ENCODE assay signal across 22 mouse cellular contexts in the genomic region with DNA sequence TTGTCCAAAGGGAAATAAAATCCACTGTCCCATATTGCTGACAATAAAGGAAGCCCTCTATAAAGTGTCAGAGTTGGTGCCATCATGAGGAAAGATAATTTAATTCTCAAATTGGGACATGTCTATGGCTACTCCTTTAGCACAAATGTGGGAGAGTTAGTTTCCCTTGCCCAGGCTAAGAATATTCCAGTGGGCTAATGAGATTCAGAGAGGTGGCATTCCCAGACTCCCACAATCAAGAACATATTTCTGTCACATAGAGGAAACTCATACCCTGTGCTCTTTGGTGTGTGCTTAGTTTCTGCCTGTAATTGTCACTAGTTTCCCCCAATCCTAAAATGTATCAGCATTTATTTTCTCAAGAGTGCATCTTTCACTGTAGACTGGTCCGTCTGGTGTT.
A peak's percentile ranks its signal among the peaks of the same experiment; 100 is the strongest.
DNase-seq lines count a peak whose midpoint lies in the region; ATAC-seq and TF ChIP-seq lines count a peak whose summit lies in the region.
"Had no signal": no experiment of that assay in that cellular context is flagged by ENCODE, and none has a peak within 500 bp of the region (broad histone marks: within the 10 kb centered on the region; RNA-seq: fewer than 3 reads in every experiment).

No protein-coding gene starts in this region.

- H3K27me3 ChIP-seq in hindbrain, embryonic 15.5 days = no peaks in the 10 kb centered on the region
- H3K27me3 ChIP-seq in hindbrain, postnatal 0 days (ENCODE audit: insufficient read depth, low read length) = no peaks in the 10 kb centered on the region
- no peaks in the 10 kb centered on the region for H3K27me3 ChIP-seq in neural tube, embryonic 13.5 days
- H3K27me3 ChIP-seq: embryonic facial prominence, embryonic 13.5 days; forebrain, embryonic 12.5 days; forebrain, embryonic 15.5 days; heart, embryonic 12.5 days; heart, embryonic 15.5 days had no signal

- no peak for DNase-seq in frontal cortex, postnatal 14 days (ENCODE audit: low spot score in 2 of 2)
- DNase-seq in hindbrain, postnatal 0 days (ENCODE audit: low spot score) = no peak
- DNase-seq in neural tube, embryonic 10.5 days (ENCODE audit: extremely low spot score, low spot score) = no peak
- DNase-seq in urinary bladder, postnatal 36 days (ENCODE audit: low spot score in 2 of 2) = no peak
- DNase-seq: adrenal gland, adult 2 months; adrenal gland, postnatal 14 days; embryo, embryonic 11 days; gastrocnemius, postnatal 25 days; heart, adult 18-20 months; heart, postnatal 10 days; heart, postnatal 36 days had no signal

- no peaks in the 10 kb centered on the region for H3K9me3 ChIP-seq in hindbrain, embryonic 15.5 days
- H3K9me3 ChIP-seq in hindbrain, postnatal 0 days (ENCODE audit: low read length) = no peaks in the 10 kb centered on the region
- H3K9me3 ChIP-seq in neural tube, embryonic 13.5 days = no peaks in the 10 kb centered on the region
- H3K9me3 ChIP-seq: embryonic facial prominence, embryonic 10.5 days; embryonic facial prominence, embryonic 13.5 days; forebrain, embryonic 12.5 days; forebrain, embryonic 15.5 days; heart, embryonic 12.5 days; heart, embryonic 15.5 days had no signal

- WGBS in hindbrain, embryonic 15.5 days = 68% methylated on average over 1 of the region's 1 CpGs
- 51% methylated on average over 1 of the region's 1 CpGs for WGBS in hindbrain, postnatal 0 days
- 58% methylated on average over 1 of the region's 1 CpGs for WGBS in neural tube, embryonic 13.5 days

- no peak overlapping the region for H3K4me2 ChIP-seq in hindbrain, embryonic 15.5 days
- H3K4me2 ChIP-seq in hindbrain, postnatal 0 days (ENCODE audit: low read depth, low read length) = no peak overlapping the region
- H3K4me2 ChIP-seq in neural tube, embryonic 13.5 days = no peak overlapping the region
- H3K4me2 ChIP-seq: embryonic facial prominence, embryonic 13.5 days; forebrain, embryonic 12.5 days; forebrain, embryonic 15.5 days; heart, embryonic 12.5 days; heart, embryonic 15.5 days had no signal

- no peak overlapping the region for H3K4me3 ChIP-seq in hindbrain, embryonic 15.5 days
- no peak overlapping the region for H3K4me3 ChIP-seq in hindbrain, postnatal 0 days (ENCODE audit: low read length)
- no peak overlapping the region for H3K4me3 ChIP-seq in neural tube, embryonic 13.5 days
- H3K4me3 ChIP-seq: embryonic facial prominence, embryonic 10.5 days; embryonic facial prominence, embryonic 13.5 days; erythroblast, embryonic 14.5 days; forebrain, embryonic 12.5 days; forebrain, embryonic 15.5 days; heart, embryonic 12.5 days; heart, embryonic 15.5 days had no signal

- H3K36me3 ChIP-seq in hindbrain, embryonic 15.5 days = no peaks in the 10 kb centered on the region
- no peaks in the 10 kb centered on the region for H3K36me3 ChIP-seq in hindbrain, postnatal 0 days (ENCODE audit: insufficient read depth, low read length)
- no peaks in the 10 kb centered on the region for H3K36me3 ChIP-seq in neural tube, embryonic 13.5 days
- H3K36me3 ChIP-seq: embryonic facial prominence, embryonic 10.5 days; embryonic facial prominence, embryonic 13.5 days; forebrain, embryonic 12.5 days; forebrain, embryonic 15.5 days; heart, embryonic 12.5 days; heart, embryonic 15.5 days had no signal

- TF ChIP-seq CTCF in hindbrain, postnatal 0 days (IDR thresholded peaks at IDR 0.05; ENCODE audit: low read depth) = no peak

- H3K9ac ChIP-seq in hindbrain, embryonic 15.5 days = no peak overlapping the region
- no peak overlapping the region for H3K9ac ChIP-seq in hindbrain, postnatal 0 days (replicated peaks; ENCODE audit: low read length)
- H3K9ac ChIP-seq in neural tube, embryonic 13.5 days = no peak overlapping the region
- H3K9ac ChIP-seq: embryonic facial prominence, embryonic 13.5 days; forebrain, embryonic 12.5 days; forebrain, embryonic 15.5 days; heart, embryonic 12.5 days; heart, embryonic 15.5 days had no signal

- ATAC-seq in frontal cortex, adult (ENCODE audit: low TSS enrichment) = peak; percentile 94
- no peak for ATAC-seq in hindbrain, embryonic 15.5 days (ENCODE audit: low FRiP score, low read depth)
- no peak for ATAC-seq in hindbrain, postnatal 0 days
- no peak for ATAC-seq in neural tube, embryonic 13.5 days (ENCODE audit: low read depth)
- ATAC-seq: forebrain, embryonic 15.5 days; intestine, postnatal 0 days had no signal

- H3K27ac ChIP-seq in hindbrain, embryonic 15.5 days (replicated peaks) = 0 out of 2 replicates have a peak overlapping the region, but pooled peaks have one; percentile 6
- no peak overlapping the region for H3K27ac ChIP-seq in hindbrain, postnatal 0 days
- H3K27ac ChIP-seq in neural tube, embryonic 13.5 days (replicated peaks) = peak overlapping the region; percentile 56; the same call in 1 of the 2 replicates
- H3K27ac ChIP-seq: embryonic facial prominence, embryonic 10.5 days; embryonic facial prominence, embryonic 13.5 days; forebrain, embryonic 12.5 days; forebrain, embryonic 15.5 days; heart, embryonic 15.5 days had no signal

- no peaks in the 10 kb centered on the region; the same call in 1 of the 2 replicates for H3K4me1 ChIP-seq in hindbrain, embryonic 15.5 days (replicated peaks)
- H3K4me1 ChIP-seq in hindbrain, postnatal 0 days (ENCODE audit: insufficient read depth, low read length) = no peaks in the 10 kb centered on the region
- H3K4me1 ChIP-seq in neural tube, embryonic 13.5 days (replicated peaks) = peaks cover 14% of the 10 kb centered on the region; the same call in 1 of the 2 replicates
- H3K4me1 ChIP-seq: forebrain, embryonic 12.5 days; forebrain, embryonic 15.5 days; heart, embryonic 12.5 days; heart, embryonic 15.5 days had no signal
